Comparison of ENCODE assay signal across 10 mouse cellular contexts in genomic region chr13:109211941-109212487, GRCm38 (mm10).
DNase-seq lines count a peak whose midpoint lies in the region; ATAC-seq and TF ChIP-seq lines count a peak whose summit lies in the region.
"Had no signal": no experiment of that assay in that cellular context is flagged by ENCODE, and none has a peak within 500 bp of the region (broad histone marks: within the 10 kb centered on the region; RNA-seq: fewer than 3 reads in every experiment).

No protein-coding gene starts in this region.

- no peaks in the 10 kb centered on the region for H3K79me2 ChIP-seq in liver, adult 2 months (ENCODE audit: control insufficient read depth, insufficient read depth, low read length)

- ATAC-seq in forebrain, embryonic 14.5 days, result no peak
- no peak for ATAC-seq in heart, postnatal 0 days (ENCODE audit: insufficient read depth, low read depth)
- ATAC-seq in CD4-positive, CD25-positive, alpha-beta regulatory T cell, adult 4 months, result no peak

- H3K9ac ChIP-seq in forebrain, embryonic 14.5 days (ENCODE audit: low read length), result peak overlapping the region; percentile 29
- H3K9ac ChIP-seq in liver, adult 2 months (ENCODE audit: low read depth, low read length), result no peak overlapping the region; the same call in 1 of the 2 replicates
- peak overlapping the region; percentile 47; the same call in 1 of the 2 replicates for H3K9ac ChIP-seq in heart, postnatal 0 days (replicated peaks; ENCODE audit: low read depth, low read length)

- no peak for TF ChIP-seq CTCF in liver, adult 2 months (IDR thresholded peaks at IDR 0.05; ENCODE audit: low read depth, low read length)
- no peak for TF ChIP-seq CTCF in heart, postnatal 0 days (IDR thresholded peaks at IDR 0.05; ENCODE audit: low read depth)

- WGBS in forebrain, embryonic 14.5 days, result 56% methylated on average over 16 of the region's 16 CpGs
- 53% methylated on average over 16 of the region's 16 CpGs for WGBS in forebrain, embryonic 10.5 days
- WGBS in liver, adult 2 months, result 22% methylated on average over 16 of the region's 16 CpGs
- whole genome bisulfite sequencing in heart, postnatal 0 days, result 23% methylated on average over 16 of the region's 16 CpGs

- H3K4me3 ChIP-seq in forebrain, embryonic 14.5 days (ENCODE audit: low read depth, low read length), result no peak overlapping the region
- no peak overlapping the region for H3K4me3 ChIP-seq in forebrain, embryonic 10.5 days
- H3K4me3 ChIP-seq in liver, adult 2 months (ENCODE audit: insufficient read depth, low read depth, low read length), result peak overlapping the region; percentile 20; the same call in 1 of the 2 replicates
- peak overlapping the region; percentile 49 for H3K4me3 ChIP-seq in heart, postnatal 0 days (ENCODE audit: low read depth, low read length)
- peak overlapping the region; percentile 86 for H3K4me3 ChIP-seq in megakaryocyte, embryonic 14.5 days (replicated peaks)

- TF ChIP-seq POLR2A in liver, adult 2 months (IDR thresholded peaks at IDR 0.05; ENCODE audit: extremely low read depth, insufficient read depth, low read length), result no peak

- no peaks in the 10 kb centered on the region for H3K36me3 ChIP-seq in forebrain, embryonic 14.5 days (ENCODE audit: control insufficient read depth, insufficient read depth, low read length)
- no peaks in the 10 kb centered on the region for H3K36me3 ChIP-seq in forebrain, embryonic 10.5 days (replicated peaks)
- H3K36me3 ChIP-seq in liver, adult 2 months (ENCODE audit: control insufficient read depth, insufficient read depth, low read length), result no peaks in the 10 kb centered on the region
- no peaks in the 10 kb centered on the region for H3K36me3 ChIP-seq in heart, postnatal 0 days (replicated peaks; ENCODE audit: control insufficient read depth, insufficient read depth, low read length)
- no peaks in the 10 kb centered on the region for H3K36me3 ChIP-seq in megakaryocyte, embryonic 14.5 days (replicated peaks; ENCODE audit: low read length)

- H3K9me3 ChIP-seq in forebrain, embryonic 14.5 days (replicated peaks; ENCODE audit: control insufficient read depth, low read length), result no peaks in the 10 kb centered on the region
- no peaks in the 10 kb centered on the region for H3K9me3 ChIP-seq in forebrain, embryonic 10.5 days
- H3K9me3 ChIP-seq in heart, postnatal 0 days (replicated peaks; ENCODE audit: control insufficient read depth, low read length), result no peaks in the 10 kb centered on the region
- H3K9me3 ChIP-seq in megakaryocyte, embryonic 14.5 days, result no peaks in the 10 kb centered on the region

- H3K4me1 ChIP-seq in forebrain, embryonic 14.5 days (ENCODE audit: control insufficient read depth, insufficient read depth, low read length), result no peaks in the 10 kb centered on the region
- no peaks in the 10 kb centered on the region; the same call in 1 of the 2 replicates for H3K4me1 ChIP-seq in forebrain, embryonic 10.5 days
- peaks cover 7% of the 10 kb centered on the region for H3K4me1 ChIP-seq in liver, adult 2 months (ENCODE audit: control insufficient read depth, insufficient read depth, low read length)
- no peaks in the 10 kb centered on the region for H3K4me1 ChIP-seq in heart, postnatal 0 days (ENCODE audit: control insufficient read depth, insufficient read depth)
- H3K4me1 ChIP-seq in megakaryocyte, embryonic 14.5 days, result peaks cover 43% of the 10 kb centered on the region

- H3K27me3 ChIP-seq in forebrain, embryonic 14.5 days (replicated peaks; ENCODE audit: control insufficient read depth, insufficient read depth, low read length), result no peaks in the 10 kb centered on the region
- 0 out of 2 replicates have a peak, but pooled peaks cover 7% of the 10 kb centered on the region for H3K27me3 ChIP-seq in forebrain, embryonic 10.5 days (ENCODE audit: poor library complexity, severe bottlenecking)
- H3K27me3 ChIP-seq in liver, adult 2 months (ENCODE audit: control insufficient read depth, insufficient read depth, low read length), result peaks cover 6% of the 10 kb centered on the region; the same call in 1 of the 2 replicates
- no peaks in the 10 kb centered on the region for H3K27me3 ChIP-seq in heart, postnatal 0 days (ENCODE audit: control insufficient read depth, insufficient read depth, low read length)
- peaks cover 6% of the 10 kb centered on the region for H3K27me3 ChIP-seq in megakaryocyte, embryonic 14.5 days (replicated peaks)

- TF ChIP-seq EP300 in heart, postnatal 0 days (IDR thresholded peaks at IDR 0.05; ENCODE audit: low read depth), result no peak

- H3K27ac ChIP-seq in forebrain, embryonic 14.5 days (ENCODE audit: low read depth, low read length), result no peak overlapping the region
- H3K27ac ChIP-seq in forebrain, embryonic 10.5 days, result no peak overlapping the region
- H3K27ac ChIP-seq in liver, adult 2 months (replicated peaks; ENCODE audit: insufficient read depth, low read depth, low read length), result no peak overlapping the region
- no peak overlapping the region for H3K27ac ChIP-seq in heart, postnatal 0 days (ENCODE audit: low read depth)

- H3K4me2 ChIP-seq in forebrain, embryonic 14.5 days (ENCODE audit: low read length), result no peak overlapping the region
- H3K4me2 ChIP-seq in heart, postnatal 0 days (ENCODE audit: low read depth, low read length), result peak overlapping the region; percentile 61

- no peak for DNase-seq in forebrain, embryonic 14.5 days (ENCODE audit: low spot score)
- DNase-seq in forebrain, embryonic 10.5 days (ENCODE audit: extremely low spot score, low spot score), result no peak
- DNase-seq in liver, adult 2 months (ENCODE audit: extremely low read depth, low read depth, low spot score), result no peak
- no peak for DNase-seq in liver
- no peak for DNase-seq in heart, postnatal 0 days (ENCODE audit: low spot score)
- no peak for DNase-seq in embryo, embryonic 11 days
- DNase-seq: adrenal gland, postnatal 36 days; layer of hippocampus, postnatal 36 days had no signal

Comparison
In these comparisons a context has a peak if more than half of its experiments do, and no peak if none do; other contexts are left out.
1. H3K4me3 ChIP-seq: peak in liver, adult 2 months (single experiment), heart, postnatal 0 days (single experiment) and megakaryocyte, embryonic 14.5 days (single experiment); none in forebrain, embryonic 14.5 days (single experiment) and forebrain, embryonic 10.5 days (single experiment).